Mouse (Mus musculus) kidney, adult 11 months (tissue): ENCODE results near the gene Abcg1.
A peak's percentile ranks its signal among the peaks of the same experiment; 100 is the strongest.

Experiments
- DNase-seq: peaks from one replicate; pipeline ENCODE4 v3.0.0; 2022

Abcg1 gene

DNA sequence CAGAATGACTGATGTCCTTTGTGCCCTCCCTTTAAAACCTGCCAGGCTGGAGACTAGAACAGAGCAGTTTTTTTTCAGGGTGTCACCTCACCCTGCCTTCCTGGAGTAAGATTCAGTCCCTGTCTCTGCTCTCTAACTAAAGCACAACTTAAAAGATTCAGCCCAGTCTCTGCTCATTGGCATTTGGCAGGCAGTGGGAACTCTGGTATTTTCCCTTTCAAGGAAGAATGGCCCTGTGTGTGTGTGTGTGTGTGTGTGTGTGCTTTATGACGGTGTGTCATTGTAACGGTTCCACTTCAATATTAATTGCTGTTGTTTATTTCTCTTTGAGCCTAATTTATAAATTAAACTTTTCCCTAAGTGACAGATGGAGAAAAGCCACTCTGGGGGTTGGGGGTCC lies 14.7 kb upstream of the Abcg1 start:
- DNase-seq, result no peak

GRCm38 (mm10) chr17:31057891-31058744 lies 643 bp downstream of the Abcg1 start:
- no peak for DNase-seq

DNA sequence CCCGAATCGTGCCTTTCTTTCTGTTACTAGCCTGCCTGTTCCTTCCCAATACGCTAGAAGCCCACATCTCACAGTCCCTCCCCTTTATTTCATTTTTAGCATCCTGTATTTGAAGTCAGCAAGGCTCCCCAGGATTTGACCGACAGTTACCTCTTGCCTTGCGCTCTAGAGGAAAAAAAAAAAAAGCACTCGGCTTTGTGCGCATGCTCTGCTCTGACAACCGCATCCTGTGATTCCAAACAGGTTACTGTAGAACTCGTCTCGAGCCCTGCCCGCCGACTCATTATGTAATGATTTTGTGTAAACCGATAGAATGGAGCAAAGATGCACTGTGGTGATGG lies 1.2 kb downstream of the Abcg1 start:
- DNase-seq, result peak; percentile 54

DNA sequence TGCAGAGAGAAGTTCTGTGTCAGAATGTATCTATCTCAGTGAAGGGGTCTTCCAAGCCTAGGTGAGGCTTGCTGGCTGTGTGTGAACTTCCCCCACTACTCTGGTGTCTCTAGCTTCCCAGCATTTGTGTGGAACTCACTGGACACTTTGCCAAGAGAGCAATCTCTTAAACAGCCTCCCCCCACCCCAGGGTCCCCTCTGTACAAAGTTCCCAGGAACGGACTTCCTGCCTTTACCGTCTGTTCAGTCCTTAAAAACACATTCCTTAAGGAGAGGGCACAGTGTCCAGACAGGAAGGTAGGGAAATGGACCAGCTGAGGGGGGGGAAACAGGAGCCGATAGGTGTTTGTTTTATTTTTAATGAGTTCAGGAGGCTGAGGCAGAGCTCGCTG lies 2.7 kb downstream of the Abcg1 start:
- DNase-seq, result no peak

DNA sequence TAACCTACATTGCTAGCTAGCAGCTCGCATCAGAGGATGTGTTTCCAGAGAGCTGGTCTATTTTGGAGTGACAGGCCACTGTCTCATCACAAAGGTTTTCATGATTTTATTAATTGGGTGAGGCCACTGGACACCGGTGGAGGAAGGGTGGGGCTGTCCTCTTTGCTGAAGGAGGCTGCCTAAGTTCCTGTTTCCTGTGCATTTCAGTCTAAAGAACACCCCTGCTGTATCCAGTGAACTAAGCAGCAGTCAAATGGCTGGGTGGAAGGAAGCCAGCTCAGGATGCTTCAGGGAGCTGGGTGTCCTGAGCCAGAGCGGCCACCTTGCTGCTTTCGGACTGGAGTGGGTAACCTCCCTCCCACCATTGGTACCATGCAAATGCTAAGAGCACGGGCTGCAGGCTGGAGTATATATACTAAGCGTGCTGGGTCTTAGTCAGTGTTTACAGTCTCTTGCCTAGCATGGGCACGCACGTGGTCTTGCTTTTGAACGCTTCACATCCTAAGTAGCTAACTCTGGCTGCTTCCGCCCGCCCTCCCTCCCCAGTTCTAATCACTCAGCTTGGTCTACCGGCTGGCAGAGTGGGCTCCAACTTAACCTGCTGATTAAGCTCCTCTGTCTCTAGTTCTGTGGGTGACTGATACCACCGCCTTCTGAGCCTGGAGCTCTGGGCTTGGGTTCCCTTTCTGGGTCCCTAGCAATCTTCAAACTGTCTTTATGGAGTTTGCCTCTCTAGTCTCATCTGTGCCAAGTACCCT lies 3.3 kb downstream of the Abcg1 start:
- DNase-seq, result peak; percentile 68

GRCm38 (mm10) chr17:31061346-31062095 lies 4.0 kb downstream of the Abcg1 start:
- DNase-seq, result no peak

GRCm38 (mm10) chr17:31066058-31066457 lies 8.6 kb downstream of the Abcg1 start:
- DNase-seq, result no peak

GRCm38 (mm10) chr17:31067051-31067450 lies 9.6 kb downstream of the Abcg1 start:
- DNase-seq, result no peak

DNA sequence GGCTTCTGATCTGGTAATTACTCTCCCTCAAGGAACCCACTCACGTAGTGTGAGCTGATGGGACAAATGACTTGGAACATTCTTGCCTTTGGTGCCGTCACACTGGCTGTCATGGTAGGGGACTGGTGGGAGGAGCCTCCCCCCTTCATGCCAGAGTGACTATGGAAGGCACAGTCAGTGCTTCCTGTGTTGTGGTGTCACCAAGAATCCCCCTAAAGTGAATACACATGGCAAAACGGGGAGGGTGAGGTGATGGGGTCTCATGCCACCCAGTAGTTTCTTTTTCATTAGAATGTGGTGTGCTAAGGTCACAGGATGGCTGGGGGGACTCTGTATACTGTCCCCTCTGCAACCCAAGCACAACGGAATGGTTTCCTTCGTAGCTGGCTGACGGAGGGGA lies 11.6 kb downstream of the Abcg1 start:
- DNase-seq, result no peak

- no peak for DNase-seq
These were observed 12.4 kb downstream of the Abcg1 start for GRCm38 (mm10) chr17:31069845-31070244.

- no peak for DNase-seq
These were observed 13.1 kb downstream of the Abcg1 start for GRCm38 (mm10) chr17:31070403-31071185.

DNA sequence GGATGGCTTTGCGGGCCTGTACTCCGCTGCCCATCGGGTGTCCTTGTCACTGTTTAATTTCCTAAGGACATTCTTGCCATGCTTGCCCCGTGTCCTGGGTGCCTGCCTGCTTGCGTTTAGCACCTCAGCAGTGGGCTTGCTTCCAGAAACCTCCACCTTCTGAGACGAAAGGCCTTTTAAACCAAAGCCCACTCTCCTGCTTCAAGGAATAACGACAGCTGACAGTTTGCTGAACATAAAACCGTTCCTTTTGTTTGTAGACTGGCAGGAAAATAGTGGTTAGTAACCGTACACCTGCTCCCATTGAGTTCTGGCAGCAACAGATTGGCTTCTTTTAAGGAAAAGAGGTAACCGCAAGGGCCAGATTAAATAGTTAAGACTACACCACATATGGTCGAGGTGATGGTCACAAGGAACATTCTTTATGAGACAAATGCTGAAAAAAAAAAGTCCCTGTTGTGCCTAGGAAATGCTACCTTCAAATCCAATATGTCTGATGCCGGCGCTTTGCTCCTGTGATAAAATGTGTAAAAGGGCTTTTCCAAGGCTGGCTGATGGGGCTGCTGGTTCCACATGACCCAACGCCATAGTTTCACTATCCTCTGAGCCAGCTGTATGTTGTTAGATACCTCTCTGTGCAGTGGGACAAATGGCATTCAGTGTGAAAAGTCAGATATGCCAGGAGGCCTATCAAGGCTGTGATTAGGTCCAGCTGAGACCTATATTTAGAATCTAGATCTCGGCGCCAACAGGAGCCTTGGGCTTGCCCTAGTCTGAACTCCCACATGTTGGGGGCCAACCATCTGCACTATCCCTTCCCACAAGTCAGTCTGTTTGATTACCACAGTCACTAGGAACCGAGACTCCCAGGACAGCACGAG lies 14.2 kb downstream of the Abcg1 start:
- no peak for DNase-seq

GRCm38 (mm10) chr17:31072872-31073271 lies 15.4 kb downstream of the Abcg1 start:
- DNase-seq, result no peak

DNA sequence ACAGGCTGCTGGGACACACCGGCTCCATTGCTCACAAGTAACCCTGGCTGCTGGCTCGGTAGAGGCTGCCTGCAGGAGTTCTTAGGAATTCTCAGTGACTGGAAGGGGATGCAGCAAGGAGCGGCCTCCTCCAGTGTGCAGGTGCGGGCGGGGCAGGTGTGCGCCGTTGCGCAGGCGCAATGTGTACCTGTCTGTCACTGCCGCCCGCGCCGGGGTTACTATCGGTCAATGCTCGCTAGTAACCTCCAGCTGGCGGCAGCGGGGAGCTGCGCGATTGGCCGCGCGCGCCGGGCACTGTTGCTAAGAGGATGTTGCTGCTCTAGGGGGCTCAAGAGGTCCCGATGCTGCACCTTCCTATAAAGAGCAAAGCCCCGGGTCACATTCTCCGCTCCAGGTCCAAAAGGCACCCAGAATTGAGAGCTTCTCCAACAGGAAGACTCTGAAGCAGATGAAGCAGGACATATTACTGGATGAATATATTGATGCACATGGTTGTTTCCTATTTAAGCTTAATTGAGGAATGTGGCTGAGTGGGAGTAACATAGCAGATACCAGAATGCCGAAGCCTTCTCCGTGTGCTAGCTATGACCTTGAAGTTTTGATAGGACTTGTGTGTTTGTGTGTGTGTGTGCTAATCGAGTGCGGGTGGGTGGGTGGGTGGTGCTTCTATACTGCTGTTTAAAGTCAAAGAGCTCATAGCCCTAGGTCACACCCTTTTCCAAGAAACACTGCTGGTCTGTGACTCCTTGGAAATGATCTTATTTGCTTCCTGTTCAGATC lies 16.0 kb downstream of the Abcg1 start:
- peak; percentile 81 for DNase-seq

GRCm38 (mm10) chr17:31074053-31074590 lies 16.6 kb downstream of the Abcg1 start:
- no peak for DNase-seq

GRCm38 (mm10) chr17:31074666-31075065 lies 17.2 kb downstream of the Abcg1 start:
- peak; percentile 42 for DNase-seq

DNA sequence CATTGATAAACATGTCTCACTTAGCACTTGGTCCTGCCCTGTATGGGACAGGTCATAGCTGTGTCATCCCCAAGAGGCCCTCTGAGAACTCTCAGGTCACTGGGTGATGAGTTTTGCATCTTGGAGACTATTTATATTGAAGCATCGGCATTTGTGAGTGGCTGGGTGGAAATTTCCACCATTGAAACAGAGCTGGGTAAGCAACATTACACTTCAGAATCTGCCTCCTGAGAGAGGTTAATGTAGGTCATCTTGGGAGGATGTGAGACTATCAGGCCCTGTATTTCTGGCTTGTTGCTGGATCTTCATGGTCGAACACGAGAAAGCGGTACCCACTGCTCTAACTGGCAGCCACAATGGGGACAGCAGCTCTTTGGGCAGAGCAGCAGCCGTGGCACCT lies 18.0 kb downstream of the Abcg1 start:
- no peak for DNase-seq

DNA sequence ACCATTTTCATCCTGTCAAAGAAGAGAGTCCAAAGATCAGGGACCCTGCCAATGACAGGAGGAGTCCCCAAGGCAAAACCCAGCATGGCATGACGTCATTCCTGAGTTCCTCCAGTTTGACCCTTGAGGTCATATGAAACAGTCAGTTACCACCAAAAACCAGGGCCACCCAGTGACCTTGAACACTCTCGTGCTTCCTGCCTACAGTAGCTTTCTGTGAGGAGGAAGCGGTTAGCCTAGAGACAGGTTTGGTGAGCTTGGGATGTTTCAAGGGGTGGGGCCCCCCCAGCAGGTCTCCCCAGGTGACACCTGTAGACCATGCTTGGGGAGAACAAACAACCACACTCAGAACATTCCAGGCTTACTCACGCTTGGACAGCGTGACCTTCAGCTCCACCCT lies 20.1 kb downstream of the Abcg1 start:
- no peak for DNase-seq

- DNase-seq, result no peak
These were observed 21.1 kb downstream of the Abcg1 start for GRCm38 (mm10) chr17:31078581-31078980.

GRCm38 (mm10) chr17:31079078-31079840 lies 21.8 kb downstream of the Abcg1 start:
- DNase-seq, result peak; percentile 51
